Comparison of ENCODE assay signal across 23 mouse cellular contexts in genomic region chr8:124418185-124418584, GRCm38 (mm10). TPM values are rescaled to one million over a fixed set of nuclear protein-coding genes. Genes with fewer than 3 reads are reported as not detected.
DNase-seq lines count a peak whose midpoint lies in the region; ATAC-seq and TF ChIP-seq lines count a peak whose summit lies in the region.
"Had no signal": no experiment of that assay in that cellular context is flagged by ENCODE, and none has a peak within 500 bp of the region (broad histone marks: within the 10 kb centered on the region; RNA-seq: fewer than 3 reads in every experiment).

No protein-coding gene starts in this region.

- no peak overlapping the region for H3K4me3 ChIP-seq in heart, embryonic 10.5 days
- no peak overlapping the region for H3K4me3 ChIP-seq in lung, postnatal 0 days (ENCODE audit: low read depth, low read length)
- H3K4me3 ChIP-seq: heart, embryonic 13.5 days; kidney, embryonic 15.5 days; limb, embryonic 15.5 days; liver, embryonic 15.5 days; neural tube, embryonic 15.5 days had no signal

- 0 out of 2 replicates have a peak, but pooled peaks have one; percentile 18 for ATAC-seq in lung, postnatal 0 days
- ATAC-seq: activated CD4-positive, CD25-positive, alpha-beta regulatory T cell, adult 4 months; forebrain, postnatal 0 days; hindbrain, embryonic 16.5 days; intestine, embryonic 16.5 days had no signal

- H3K36me3 ChIP-seq in heart, embryonic 10.5 days: no peaks in the 10 kb centered on the region
- no peaks in the 10 kb centered on the region for H3K36me3 ChIP-seq in lung, postnatal 0 days (ENCODE audit: insufficient read depth, low read length)
- H3K36me3 ChIP-seq: G1E; heart, embryonic 13.5 days; kidney, embryonic 15.5 days; limb, embryonic 15.5 days; liver, embryonic 15.5 days; neural tube, embryonic 15.5 days had no signal

- TF ChIP-seq EP300 in lung, postnatal 0 days (IDR thresholded peaks at IDR 0.05): no peak

- no peak for TF ChIP-seq CTCF in lung, postnatal 0 days (IDR thresholded peaks at IDR 0.05)

- 83% methylated on average over 6 of the region's 6 CpGs for WGBS in heart, embryonic 10.5 days
- 41% methylated on average over 6 of the region's 6 CpGs for WGBS in lung, postnatal 0 days

- no peak overlapping the region for H3K27ac ChIP-seq in heart, embryonic 10.5 days
- no peak overlapping the region for H3K27ac ChIP-seq in lung, postnatal 0 days (ENCODE audit: low read length)
- H3K27ac ChIP-seq: heart, embryonic 13.5 days; kidney, embryonic 15.5 days; limb, embryonic 15.5 days; liver, embryonic 15.5 days; neural tube, embryonic 15.5 days had no signal

- no peaks in the 10 kb centered on the region for H3K9me3 ChIP-seq in heart, embryonic 10.5 days
- H3K9me3 ChIP-seq in lung, postnatal 0 days (ENCODE audit: low read length): no peaks in the 10 kb centered on the region
- H3K9me3 ChIP-seq: heart, embryonic 13.5 days; kidney, embryonic 15.5 days; limb, embryonic 15.5 days; liver, embryonic 15.5 days; neural tube, embryonic 15.5 days had no signal

- H3K4me1 ChIP-seq in heart, embryonic 10.5 days: peaks cover 38% of the 10 kb centered on the region
- no peaks in the 10 kb centered on the region for H3K4me1 ChIP-seq in lung, postnatal 0 days (ENCODE audit: insufficient read depth, low read depth, low read length)
- H3K4me1 ChIP-seq: liver, embryonic 15.5 days had no signal

- no peak overlapping the region for H3K9ac ChIP-seq in lung, postnatal 0 days (replicated peaks; ENCODE audit: low read depth)
- H3K9ac ChIP-seq: forebrain, postnatal 0 days; heart, embryonic 13.5 days; kidney, embryonic 15.5 days; limb, embryonic 15.5 days; liver, embryonic 15.5 days; neural tube, embryonic 15.5 days had no signal

- no peak overlapping the region for H3K4me2 ChIP-seq in lung, postnatal 0 days (replicated peaks; ENCODE audit: low read depth, low read length)
- H3K4me2 ChIP-seq: heart, embryonic 13.5 days; kidney, embryonic 15.5 days; limb, embryonic 15.5 days; liver, embryonic 15.5 days; neural tube, embryonic 15.5 days had no signal

- H3K27me3 ChIP-seq in heart, embryonic 10.5 days (ENCODE audit: insufficient read depth, poor library complexity, severe bottlenecking): no peaks in the 10 kb centered on the region
- H3K27me3 ChIP-seq in lung, postnatal 0 days (replicated peaks; ENCODE audit: insufficient read depth, low read length): no peaks in the 10 kb centered on the region
- H3K27me3 ChIP-seq: heart, embryonic 13.5 days; kidney, embryonic 15.5 days; limb, embryonic 15.5 days; liver, embryonic 15.5 days; neural tube, embryonic 15.5 days had no signal

- peak; percentile 72 for DNase-seq in heart, adult 11 months
- DNase-seq in heart, embryonic 10.5 days (ENCODE audit: low spot score): no peak
- DNase-seq in lung, postnatal 0 days (ENCODE audit: low spot score): no peak
- DNase-seq in lung, postnatal 14 days: no peak
- peak; percentile 78 for DNase-seq in cerebellum, adult 9-10 months
- no peak for DNase-seq in ovary, postnatal 10 days (ENCODE audit: low spot score)
- no peak for DNase-seq in adrenal gland, adult 2 months
- DNase-seq: adrenal gland, postnatal 14 days; forebrain, postnatal 0 days; heart, postnatal 36 days; midbrain, embryonic 14.5 days; right cerebral cortex, postnatal 14 days; spleen, adult 18-20 months; thymus, postnatal 25 days had no signal

RNA-seq across cellular contexts. Expression of gene Pgbd5, which starts 21.3 kb away (rescaled TPM):
- polyA plus RNA-seq in heart, embryonic 10.5 days (2016; fragmentation: Nextera tagmentation; extraction: Ambion mirVana): 1.5 and 1.6 TPM in 2 replicates
- 5.0 and 5.6 TPM in 2 replicates for polyA plus RNA-seq in lung, postnatal 0 days (2015; fragmentation: Nextera tagmentation; extraction: Ambion mirVana)
- 1 to 10 TPM; 5.3 to 5.4 TPM for total RNA-seq in adrenal gland, adult 2 months (2021)
- polyA plus RNA-seq in adrenal gland, adult 2 months (2012; rRNA removed): 8.0 and 8.6 TPM in 2 replicates
- polyA plus RNA-seq: activated CD4-positive, CD25-positive, alpha-beta regulatory T cell, adult 4 months; G1E had no signal

Comparison
In these comparisons a context has a peak if more than half of its experiments do, and no peak if none do; other contexts are left out.
1. DNase-seq: peak in heart, adult 11 months (single experiment) and cerebellum, adult 9-10 months (single experiment); none in heart, embryonic 10.5 days (single experiment), lung, postnatal 0 days (single experiment), lung, postnatal 14 days (single experiment), ovary, postnatal 10 days (single experiment) and adrenal gland, adult 2 months (single experiment).